Mouse (Mus musculus): Measurements from ENCODE around the gene Anapc4.

The Anapc4 gene

GRCm38 (mm10) chr5:52871461-52871860 lies 37.6 kb downstream of the Anapc4 start:
- no peak for DNase-seq

- no peak for DNase-seq
Measured at GRCm38 (mm10) chr5:52871986-52872385, 38.2 kb downstream of the Anapc4 start.

- DNase-seq = peak; percentile 76
Measured at GRCm38 (mm10) chr5:52878847-52879246, 45.0 kb downstream of the Anapc4 start.

GRCm38 (mm10) chr5:52879926-52880325 lies 46.1 kb downstream of the Anapc4 start:
- no peak for DNase-seq

DNA sequence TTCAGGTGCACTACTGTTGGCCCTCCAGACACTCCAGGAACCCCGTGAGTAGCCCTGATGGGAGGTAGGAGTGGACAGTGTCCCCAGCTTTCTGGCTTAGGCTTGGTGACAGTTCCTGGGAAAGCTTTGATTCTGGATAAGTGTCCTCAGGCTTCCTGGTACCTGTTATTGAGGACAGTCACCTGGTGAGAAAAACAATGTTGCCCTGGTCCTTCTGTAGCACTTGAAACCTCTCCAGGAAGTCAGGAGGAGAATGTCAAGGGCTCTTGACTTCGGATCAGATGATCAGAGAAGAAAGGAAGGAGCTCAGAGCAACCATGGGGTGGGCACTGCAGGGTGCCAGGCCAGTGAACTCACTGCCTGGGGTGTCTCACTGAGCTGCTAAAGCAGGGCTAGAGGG lies 48.6 kb downstream of the Anapc4 start:
- DNase-seq = peak; percentile 48

DNA sequence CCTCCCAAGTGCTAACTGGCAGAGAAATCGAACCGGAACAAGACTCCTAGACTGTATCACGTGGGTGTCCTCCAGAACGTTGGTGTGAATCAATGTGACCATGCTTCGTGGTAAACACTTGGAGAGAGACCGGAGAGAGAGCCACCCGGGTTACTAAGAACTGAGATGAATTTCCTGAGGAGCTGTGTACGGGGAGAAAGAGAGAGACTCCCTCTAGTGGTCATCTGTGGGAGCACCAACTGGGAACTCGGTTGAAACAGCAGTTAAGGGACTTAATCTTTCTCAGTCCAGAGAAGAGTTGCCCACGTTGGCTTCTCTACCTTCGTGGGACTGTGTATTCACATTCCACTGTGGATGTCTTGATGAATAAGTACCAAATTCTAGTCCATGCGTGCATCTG lies 53.3 kb downstream of the Anapc4 start:
- peak; percentile 76 for DNase-seq

DNA sequence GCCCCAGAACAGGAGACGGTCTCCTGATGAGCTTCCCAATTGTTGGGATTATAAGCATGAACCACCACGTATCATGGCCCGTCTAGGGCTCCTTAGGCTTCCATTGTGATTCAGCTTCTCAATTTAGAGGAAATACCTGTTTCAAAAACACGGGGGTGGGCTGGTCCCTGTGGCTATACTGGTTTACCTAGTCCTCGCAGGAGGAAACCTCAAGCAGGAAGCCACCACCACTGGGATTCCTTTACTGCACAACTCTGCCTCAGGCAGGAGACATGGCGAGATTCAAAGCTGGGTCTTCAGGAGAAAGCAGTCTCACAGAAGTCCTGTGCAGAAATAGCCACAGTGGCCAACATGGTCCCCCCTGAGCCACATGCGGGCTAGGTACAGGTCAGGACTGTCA lies 56.1 kb downstream of the Anapc4 start:
- DNase-seq = no peak

- no peak for DNase-seq
Measured at GRCm38 (mm10) chr5:52891949-52892835, 58.4 kb downstream of the Anapc4 start.

DNA sequence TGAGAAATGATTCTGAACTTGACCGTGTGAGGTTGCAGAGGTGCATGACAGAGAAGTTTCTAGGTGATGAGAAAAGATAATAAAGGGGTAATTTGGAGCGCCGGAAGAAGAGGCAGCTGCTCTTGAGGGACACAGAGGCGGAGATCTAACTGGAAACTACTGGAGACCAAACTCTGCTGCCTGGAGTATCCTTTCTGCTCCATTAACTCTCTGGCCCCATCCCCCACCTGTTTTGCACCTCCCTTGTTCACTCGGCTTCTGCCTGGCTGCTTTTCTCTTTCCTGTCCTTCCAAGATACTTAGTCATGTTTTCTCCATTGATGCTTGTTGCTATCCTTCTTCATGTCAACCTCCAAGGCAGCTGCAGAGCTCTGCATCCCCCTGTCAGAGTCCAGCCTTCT lies 60.1 kb downstream of the Anapc4 start:
- no peak for DNase-seq

- DNase-seq = no peak
Measured at GRCm38 (mm10) chr5:52904246-52904645, 70.4 kb downstream of the Anapc4 start.

- no peak for DNase-seq
Measured at GRCm38 (mm10) chr5:52904671-52905070, 70.9 kb downstream of the Anapc4 start.

DNA sequence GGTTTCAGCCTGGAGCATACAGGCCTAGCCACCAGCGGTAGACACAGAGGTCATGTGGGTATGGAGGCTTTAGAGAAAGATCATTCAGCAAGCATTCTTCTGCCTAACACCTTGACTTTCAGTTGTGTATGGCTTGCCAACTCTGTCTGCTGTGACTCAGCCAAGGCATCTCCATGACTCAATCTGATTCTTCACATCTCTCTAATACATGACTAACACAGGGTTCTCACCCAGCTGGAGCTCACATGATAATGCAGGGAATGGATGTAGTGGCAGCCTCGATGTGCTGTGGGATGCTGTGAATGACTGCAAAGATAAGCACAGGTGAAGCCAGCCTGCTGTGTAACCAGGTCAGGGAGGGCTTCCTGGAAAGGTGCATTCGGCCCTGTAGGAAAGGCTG lies 74.4 kb downstream of the Anapc4 start:
- no peak for DNase-seq

GRCm38 (mm10) chr5:52910159-52910591 lies 76.4 kb downstream of the Anapc4 start:
- peak; percentile 36 for DNase-seq

GRCm38 (mm10) chr5:52911286-52911870 lies 77.6 kb downstream of the Anapc4 start:
- DNase-seq = no peak

DNA sequence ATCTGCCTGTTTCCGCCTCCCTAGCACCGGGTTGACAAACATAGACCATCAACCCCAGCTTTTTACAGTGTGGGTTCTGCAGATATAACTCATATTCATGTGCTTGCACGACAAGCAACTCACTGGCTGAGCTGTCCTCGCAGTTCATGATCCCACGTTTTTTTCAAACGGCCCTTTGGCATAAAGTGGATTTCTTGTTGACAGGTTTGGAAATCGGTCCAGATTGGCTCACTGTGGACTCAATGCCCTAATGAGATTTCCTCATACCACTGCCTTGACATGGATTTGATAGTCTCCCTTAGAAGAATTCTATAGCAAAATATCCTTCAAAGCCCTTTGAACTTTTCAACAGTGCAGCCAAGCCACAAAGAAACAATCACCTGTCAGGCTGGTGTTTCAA lies 79.9 kb downstream of the Anapc4 start:
- peak; percentile 15 for DNase-seq

GRCm38 (mm10) chr5:52916186-52916585 lies 82.4 kb downstream of the Anapc4 start:
- no peak for DNase-seq

All from lung, postnatal 14 days (tissue).